Mouse (Mus musculus): ENCODE data around the gene Wasf1. TPM values are rescaled to one million over a fixed set of nuclear protein-coding genes. Genes with fewer than 3 reads are reported as not detected.

Gene Wasf1
- polyA plus RNA-seq, 1 experiment, result 0.93 TPM

DNA sequence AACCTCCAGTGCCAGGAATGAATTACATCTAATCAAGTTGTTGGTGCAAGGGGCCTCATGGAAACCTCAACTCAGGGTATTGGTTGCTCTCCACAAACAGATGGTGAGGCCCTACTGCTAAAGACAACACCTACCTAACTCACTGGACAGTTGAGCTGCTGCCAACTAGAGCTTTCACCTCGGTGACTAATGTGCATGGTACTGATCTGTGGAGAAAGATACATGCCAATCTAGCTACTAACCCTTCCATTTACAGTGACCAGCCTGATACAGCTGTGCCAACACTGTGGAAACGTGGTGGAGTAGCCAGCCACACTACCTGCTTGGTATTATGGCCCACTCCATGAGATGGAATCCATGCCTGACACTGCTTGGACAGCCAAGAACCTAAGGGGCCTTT lies 11.2 kb upstream of the Wasf1 start:
- TF ChIP-seq CTCF (IDR thresholded peaks at IDR 0.05; ENCODE audit: borderline replicate concordance, control insufficient read depth, extremely low read depth, insufficient read depth, low read length, poor library complexity) (no peak), POLR2A (IDR thresholded peaks at IDR 0.05; ENCODE audit: control insufficient read depth, extremely low read depth, insufficient read depth, low read length, poor library complexity) (no peak)
- H3K4me1 ChIP-seq (replicated peaks; ENCODE audit: control insufficient read depth, insufficient read depth, low read length), result no peaks in the 10 kb centered on the region
- H3K27me3 ChIP-seq (ENCODE audit: control insufficient read depth, insufficient read depth, low read length), result no peaks in the 10 kb centered on the region
- 88% methylated on average over 2 of the region's 2 CpGs for WGBS
- no peak overlapping the region for H3K4me3 ChIP-seq (ENCODE audit: control insufficient read depth, insufficient read depth, low read length)
- DNase-seq, result no peak
- H3K36me3 ChIP-seq (ENCODE audit: control insufficient read depth, insufficient read depth, low read length), result peaks cover 6% of the 10 kb centered on the region; the same call in 1 of the 2 replicates
- no peak overlapping the region for H3K27ac ChIP-seq (ENCODE audit: control insufficient read depth, insufficient read depth, low read length)

DNA sequence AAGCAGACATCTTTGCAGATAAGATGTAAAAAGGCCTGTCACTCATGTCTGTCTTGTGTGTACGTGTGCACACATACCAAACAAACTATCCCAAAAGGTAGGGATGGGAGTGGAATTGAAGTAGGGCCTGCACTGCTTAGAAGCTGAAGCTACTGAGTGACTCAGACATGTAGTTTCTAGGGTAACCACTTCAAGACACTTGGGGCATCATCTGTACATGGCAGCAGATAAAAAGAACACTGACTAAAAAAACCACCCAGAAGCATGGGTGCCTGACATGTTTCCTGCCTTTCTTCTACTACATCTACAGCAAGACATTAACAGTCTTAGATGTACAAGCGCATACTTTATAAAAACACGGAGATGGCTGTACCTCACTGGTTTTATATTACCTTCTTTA lies 5.0 kb upstream of the Wasf1 start:
- 83% methylated on average over 3 of the region's 3 CpGs for WGBS
- no peak for TF ChIP-seq CTCF (IDR thresholded peaks at IDR 0.05; ENCODE audit: borderline replicate concordance, control insufficient read depth, extremely low read depth, insufficient read depth, low read length, poor library complexity)
- no peak for TF ChIP-seq POLR2A (IDR thresholded peaks at IDR 0.05; ENCODE audit: control insufficient read depth, extremely low read depth, insufficient read depth, low read length, poor library complexity)
- no peak overlapping the region for H3K4me3 ChIP-seq (ENCODE audit: control insufficient read depth, insufficient read depth, low read length)
- H3K4me1 ChIP-seq (replicated peaks; ENCODE audit: control insufficient read depth, insufficient read depth, low read length), result peaks cover 2% of the 10 kb centered on the region; the same call in 1 of the 2 replicates
- no peak for DNase-seq
- H3K27ac ChIP-seq (ENCODE audit: control insufficient read depth, insufficient read depth, low read length), result no peak overlapping the region
- no peaks in the 10 kb centered on the region for H3K27me3 ChIP-seq (ENCODE audit: control insufficient read depth, insufficient read depth, low read length)
- H3K36me3 ChIP-seq (ENCODE audit: control insufficient read depth, insufficient read depth, low read length), result no peaks in the 10 kb centered on the region

DNA sequence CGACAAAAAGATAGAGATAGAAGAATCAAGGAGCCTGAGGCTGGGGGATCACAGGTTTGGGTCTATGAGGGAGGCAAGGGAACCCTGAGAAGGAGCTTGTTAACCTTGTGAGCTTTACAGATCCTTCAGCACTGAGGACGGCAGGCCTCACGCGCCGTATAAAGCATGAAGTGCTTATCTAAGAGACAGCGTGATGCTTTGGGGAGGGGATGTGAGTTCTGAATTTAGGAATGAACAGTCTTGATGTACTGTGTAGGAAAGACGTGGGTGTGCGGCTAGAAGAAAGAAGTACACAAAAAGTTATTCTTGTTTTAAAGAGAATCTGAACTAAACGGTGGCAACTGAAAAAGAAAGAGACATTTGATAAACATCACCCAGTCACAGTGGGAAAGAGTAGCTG lies 3.3 kb upstream of the Wasf1 start:
- Histone ChIP-seq H3K27ac (ENCODE audit: control insufficient read depth, insufficient read depth, low read length) (no peak overlapping the region), H3K27me3 (ENCODE audit: control insufficient read depth, insufficient read depth, low read length) (peaks cover 6% of the 10 kb centered on the region), H3K4me1 (replicated peaks; ENCODE audit: control insufficient read depth, insufficient read depth, low read length) (peaks cover 7% of the 10 kb centered on the region), H3K36me3 (ENCODE audit: control insufficient read depth, insufficient read depth, low read length) (no peaks in the 10 kb centered on the region), H3K4me3 (ENCODE audit: control insufficient read depth, insufficient read depth, low read length) (no peak overlapping the region)
- WGBS, result 92% methylated on average over 9 of the region's 9 CpGs
- no peak for DNase-seq
- no peak for TF ChIP-seq CTCF (IDR thresholded peaks at IDR 0.05; ENCODE audit: borderline replicate concordance, control insufficient read depth, extremely low read depth, insufficient read depth, low read length, poor library complexity)
- no peak for TF ChIP-seq POLR2A (IDR thresholded peaks at IDR 0.05; ENCODE audit: control insufficient read depth, extremely low read depth, insufficient read depth, low read length, poor library complexity)

DNA sequence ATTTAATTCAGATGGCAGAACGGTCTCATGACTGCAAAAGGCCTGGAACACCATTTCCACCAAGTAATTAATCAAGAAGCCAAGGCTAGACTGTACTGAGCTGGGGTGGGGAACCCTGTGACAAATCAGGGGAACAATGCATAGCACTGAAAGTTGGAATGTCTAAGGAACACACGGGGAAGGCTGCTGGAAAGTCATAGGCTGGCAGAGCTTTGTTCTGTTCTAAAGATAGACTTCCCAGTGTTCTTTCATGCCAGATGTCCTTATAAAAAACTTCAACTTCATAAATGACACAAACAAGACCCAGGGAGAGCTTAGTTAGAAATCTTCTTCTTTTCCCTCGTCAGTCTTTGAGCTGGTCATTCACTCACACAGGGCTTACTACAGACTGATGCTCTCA lies 2.0 kb upstream of the Wasf1 start:
- no peak for TF ChIP-seq POLR2A (IDR thresholded peaks at IDR 0.05; ENCODE audit: control insufficient read depth, extremely low read depth, insufficient read depth, low read length, poor library complexity)
- TF ChIP-seq CTCF (IDR thresholded peaks at IDR 0.05; ENCODE audit: borderline replicate concordance, control insufficient read depth, extremely low read depth, insufficient read depth, low read length, poor library complexity), result no peak
- Histone ChIP-seq H3K27me3 (ENCODE audit: control insufficient read depth, insufficient read depth, low read length) (peaks cover 6% of the 10 kb centered on the region), H3K4me1 (replicated peaks; ENCODE audit: control insufficient read depth, insufficient read depth, low read length) (peaks cover 7% of the 10 kb centered on the region), H3K4me3 (ENCODE audit: control insufficient read depth, insufficient read depth, low read length) (no peak overlapping the region), H3K36me3 (ENCODE audit: control insufficient read depth, insufficient read depth, low read length) (no peaks in the 10 kb centered on the region), H3K27ac (ENCODE audit: control insufficient read depth, insufficient read depth, low read length) (no peak overlapping the region)
- no peak for DNase-seq
- WGBS, result 92% methylated on average over 3 of the region's 3 CpGs

DNA sequence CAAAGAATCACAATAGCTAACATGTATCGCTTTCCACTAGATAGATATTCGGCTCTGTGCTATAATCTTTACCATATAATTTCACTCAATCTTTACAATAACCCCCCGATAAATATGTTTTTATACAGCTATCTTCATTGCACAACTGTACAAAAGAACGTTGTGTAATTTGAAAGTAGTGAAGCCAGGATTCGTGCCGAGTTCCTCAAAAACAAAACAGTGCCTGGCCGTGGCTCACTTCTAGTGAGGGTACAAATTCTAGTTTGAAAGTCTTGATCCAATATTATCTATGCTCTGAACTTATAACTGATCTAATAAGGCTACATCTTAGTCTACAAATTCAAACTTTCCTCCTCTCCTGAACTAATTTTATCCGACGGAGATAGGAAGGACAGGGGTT lies 942 bp upstream of the Wasf1 start:
- no peaks in the 10 kb centered on the region for H3K36me3 ChIP-seq (ENCODE audit: control insufficient read depth, insufficient read depth, low read length)
- no peak overlapping the region for H3K27ac ChIP-seq (ENCODE audit: control insufficient read depth, insufficient read depth, low read length)
- no peak for DNase-seq
- 7% methylated on average over 9 of the region's 9 CpGs for WGBS
- H3K4me3 ChIP-seq (ENCODE audit: control insufficient read depth, insufficient read depth, low read length), result peak overlapping the region; percentile 78
- peaks cover 7% of the 10 kb centered on the region for H3K4me1 ChIP-seq (replicated peaks; ENCODE audit: control insufficient read depth, insufficient read depth, low read length)
- H3K27me3 ChIP-seq (ENCODE audit: control insufficient read depth, insufficient read depth, low read length), result peaks cover 6% of the 10 kb centered on the region
- TF ChIP-seq POLR2A (IDR thresholded peaks at IDR 0.05; ENCODE audit: control insufficient read depth, extremely low read depth, insufficient read depth, low read length, poor library complexity) (no peak), CTCF (IDR thresholded peaks at IDR 0.05; ENCODE audit: borderline replicate concordance, control insufficient read depth, extremely low read depth, insufficient read depth, low read length, poor library complexity) (no peak)

DNA sequence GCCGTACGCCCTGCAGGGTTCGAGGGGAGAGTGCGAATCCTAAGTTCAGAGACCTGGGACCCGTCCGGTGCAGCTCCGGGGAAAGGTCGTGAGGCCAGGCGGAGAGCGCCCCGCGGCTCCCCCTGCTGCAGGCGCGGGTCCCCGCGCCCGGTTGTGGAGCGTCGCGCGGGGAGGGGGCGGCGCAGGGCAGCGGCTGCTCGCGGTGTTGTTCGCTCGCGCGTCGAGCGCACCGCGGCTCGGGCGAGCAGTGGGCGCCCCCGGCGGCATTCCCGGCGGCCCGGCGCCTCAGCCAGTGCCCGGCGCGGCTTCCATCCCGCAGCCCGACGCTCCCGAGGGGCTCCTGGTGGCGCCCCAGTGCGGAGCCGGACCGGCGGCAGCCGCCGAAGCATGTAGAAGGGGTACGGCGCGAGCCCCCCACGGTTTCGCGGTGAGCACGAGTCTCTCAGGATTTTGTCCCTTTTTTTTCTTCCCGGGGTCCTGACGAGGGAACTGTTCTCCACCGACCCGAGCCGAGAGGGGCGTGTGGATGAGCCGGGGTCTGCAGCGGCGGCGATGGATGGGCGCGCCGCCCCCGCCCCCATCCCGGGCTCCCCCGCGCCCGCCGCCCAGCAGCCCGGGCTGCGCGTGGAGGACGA lies 486 bp downstream of the Wasf1 start:
- Histone ChIP-seq H3K4me3 (ENCODE audit: control insufficient read depth, insufficient read depth, low read length) (peak overlapping the region; percentile 82), H3K4me1 (replicated peaks; ENCODE audit: control insufficient read depth, insufficient read depth, low read length) (peaks cover 5% of the 10 kb centered on the region), H3K27me3 (ENCODE audit: control insufficient read depth, insufficient read depth, low read length) (peaks cover 8% of the 10 kb centered on the region), H3K36me3 (ENCODE audit: control insufficient read depth, insufficient read depth, low read length) (no peaks in the 10 kb centered on the region), H3K27ac (ENCODE audit: control insufficient read depth, insufficient read depth, low read length) (no peak overlapping the region)
- TF ChIP-seq CTCF (IDR thresholded peaks at IDR 0.05; ENCODE audit: borderline replicate concordance, control insufficient read depth, extremely low read depth, insufficient read depth, low read length, poor library complexity), result no peak
- no peak for DNase-seq
- under 1% methylated on average over 87 of the region's 87 CpGs for WGBS

DNA sequence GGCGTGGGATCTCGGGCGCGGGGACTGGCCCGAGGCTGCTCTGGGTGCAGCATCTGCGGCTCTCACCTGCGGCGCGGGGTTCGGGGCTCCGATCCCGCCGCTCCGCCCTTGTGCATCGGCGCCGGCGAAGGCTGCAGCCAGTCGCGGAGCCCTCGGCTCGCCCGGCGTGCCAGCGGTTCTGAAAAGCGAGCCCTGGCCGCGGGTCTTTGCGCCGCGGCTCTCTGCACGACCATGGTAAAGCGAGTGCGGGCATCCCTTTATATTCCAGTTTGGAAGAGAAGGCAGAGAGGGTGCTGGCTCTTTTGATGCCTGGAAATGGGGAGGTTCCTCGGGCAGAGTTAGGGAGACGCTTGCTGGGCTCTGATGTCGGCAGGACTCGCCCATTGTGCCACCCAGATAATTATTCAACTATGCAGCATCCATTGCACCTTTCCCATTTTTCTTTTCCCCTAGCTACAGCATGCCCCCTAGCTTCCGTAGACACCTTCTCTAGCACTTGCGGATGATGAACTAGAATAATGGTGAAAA lies 1.1 kb downstream of the Wasf1 start:
- no peak for TF ChIP-seq CTCF (IDR thresholded peaks at IDR 0.05; ENCODE audit: borderline replicate concordance, control insufficient read depth, extremely low read depth, insufficient read depth, low read length, poor library complexity)
- Histone ChIP-seq H3K27ac (ENCODE audit: control insufficient read depth, insufficient read depth, low read length) (no peak overlapping the region), H3K27me3 (ENCODE audit: control insufficient read depth, insufficient read depth, low read length) (peaks cover 8% of the 10 kb centered on the region), H3K4me3 (ENCODE audit: control insufficient read depth, insufficient read depth, low read length) (peak overlapping the region; percentile 82), H3K36me3 (ENCODE audit: control insufficient read depth, insufficient read depth, low read length) (no peaks in the 10 kb centered on the region), H3K4me1 (replicated peaks; ENCODE audit: control insufficient read depth, insufficient read depth, low read length) (peaks cover 5% of the 10 kb centered on the region)
- DNase-seq, result peak; percentile 31
- WGBS, result under 1% methylated on average over 40 of the region's 40 CpGs
